ENCODE assay signal across 12 mouse cellular contexts in genomic region chr4:63443101-63443500, GRCm38 (mm10).
"Had no signal": no experiment of that assay in that cellular context is flagged by ENCODE, and none has a peak within 500 bp of the region (broad histone marks: within the 10 kb centered on the region; RNA-seq: fewer than 3 reads in every experiment).

No protein-coding gene starts in this region.

- DNase-seq: gastrocnemius, adult 2 months; gastrocnemius, postnatal 10 days; gastrocnemius, postnatal 25 days; heart, adult 18-20 months; heart, postnatal 10 days; heart, postnatal 4 days; kidney, adult 18-20 months; kidney, adult 8-10 months; kidney, postnatal 10 days; kidney, postnatal 25 days; kidney, postnatal 4 days; left cerebral cortex, postnatal 4 days had no signal
